Mouse (Mus musculus): Measurements from ENCODE around the gene Il17c.

DNA sequence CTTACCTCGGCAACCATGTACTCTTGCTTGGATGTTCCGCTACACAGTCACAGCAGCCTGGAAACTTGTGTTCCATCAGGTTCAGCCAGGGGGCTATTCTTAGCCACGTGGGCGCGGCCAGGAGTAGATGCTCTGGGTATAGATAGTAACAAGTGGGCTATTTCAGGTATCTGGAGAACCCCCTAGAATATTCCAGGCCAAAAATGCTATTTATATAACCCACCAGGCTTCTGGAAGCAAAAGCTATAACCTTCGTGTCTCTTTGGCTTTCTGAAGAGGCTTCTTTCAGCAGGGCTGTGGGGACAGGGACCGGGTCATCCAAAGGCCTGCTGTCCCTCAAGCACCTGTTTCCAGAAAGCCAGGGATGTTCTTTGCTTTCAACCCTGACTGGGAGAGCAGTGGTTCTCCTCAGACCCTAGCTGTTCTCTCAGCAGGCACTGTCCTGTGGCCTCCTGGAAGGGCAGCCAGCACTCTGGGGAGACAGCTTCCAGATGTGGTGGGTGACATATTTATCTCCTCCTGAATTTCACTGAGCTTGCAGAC lies 29.4 kb downstream of the Il17c start:
- TF ChIP-seq CTCF (conservative IDR thresholded peaks at IDR 0.05; ENCODE audit: low read length) (no peak), POU5F1 (IDR thresholded peaks at IDR 0.05; ENCODE audit: borderline replicate concordance, low read length) (no peak)
